Mouse (Mus musculus) ovary, postnatal 10 days (tissue): ENCODE measurements around the gene Nfatc2ip.

Experiments
- DNase-seq: peaks from one replicate; pipeline ENCODE4 v3.0.0; 2022; ENCODE audit warnings: low spot score

The Nfatc2ip gene

GRCm38 (mm10) chr7:126396298-126397119 lies at the start of gene Nfatc2ip:
Gene Nfatc2ip (minus strand): TSS chr7:126396737.
- DNase-seq = peak; percentile 79

DNA sequence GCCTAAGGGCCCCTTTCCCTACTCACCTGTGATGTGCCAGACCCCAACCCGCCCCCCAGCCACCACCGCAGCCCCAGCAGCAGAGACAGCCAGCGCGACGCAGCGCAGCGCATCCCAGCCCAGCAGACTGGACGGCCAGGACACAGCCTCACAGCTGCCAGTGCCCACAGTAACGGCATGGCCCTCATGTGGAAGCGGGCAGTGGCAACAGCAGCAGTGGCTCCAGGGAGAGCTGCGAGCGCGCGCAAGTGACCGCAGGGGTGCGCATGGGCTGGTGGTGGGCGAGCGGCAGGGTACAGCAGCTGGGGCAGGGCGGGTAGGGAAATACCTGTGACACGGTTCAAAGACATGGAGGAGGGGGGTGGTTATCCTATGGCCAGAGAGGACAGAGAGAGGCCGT lies 49.7 kb upstream of the Nfatc2ip start:
- no peak for DNase-seq

DNA sequence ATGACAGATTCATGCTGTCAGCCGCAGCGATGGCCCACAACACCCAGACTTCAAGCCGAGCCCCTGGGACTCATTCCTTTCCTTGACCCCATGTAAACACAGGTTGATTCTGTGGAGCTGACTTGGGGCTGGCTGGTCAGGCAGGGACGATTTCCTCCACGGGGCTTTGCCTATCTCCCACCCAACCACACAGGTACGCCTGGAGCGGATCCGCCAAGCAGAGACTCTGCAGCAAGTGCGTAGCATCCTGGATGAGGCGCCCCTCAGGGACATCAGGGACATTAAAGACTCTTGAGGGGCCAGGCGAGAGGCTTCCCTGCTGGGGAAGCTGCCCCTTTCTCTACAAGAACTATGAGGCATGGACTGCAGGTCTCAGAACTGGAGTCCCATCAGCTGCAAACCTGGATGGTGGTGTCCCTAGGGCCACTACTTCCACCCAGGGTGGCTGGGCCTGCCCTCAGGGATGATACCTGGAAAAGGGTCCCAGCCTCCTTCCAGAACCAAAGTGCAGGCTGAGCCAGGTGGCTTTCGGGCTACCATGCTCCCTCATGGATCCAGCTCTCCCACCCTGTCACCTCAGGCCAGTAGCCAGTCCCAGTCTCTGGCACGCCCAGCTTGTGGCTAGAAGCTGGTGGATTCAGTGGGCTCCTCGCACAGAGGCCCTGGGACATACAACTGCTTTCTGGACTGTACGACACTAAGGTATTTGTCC lies 48.7 kb upstream of the Nfatc2ip start:
- no peak for DNase-seq

- no peak for DNase-seq
These were observed 48.0 kb upstream of the Nfatc2ip start for GRCm38 (mm10) chr7:126444536-126444935.

- DNase-seq = no peak
These were observed 47.5 kb upstream of the Nfatc2ip start for GRCm38 (mm10) chr7:126443997-126444396.

DNA sequence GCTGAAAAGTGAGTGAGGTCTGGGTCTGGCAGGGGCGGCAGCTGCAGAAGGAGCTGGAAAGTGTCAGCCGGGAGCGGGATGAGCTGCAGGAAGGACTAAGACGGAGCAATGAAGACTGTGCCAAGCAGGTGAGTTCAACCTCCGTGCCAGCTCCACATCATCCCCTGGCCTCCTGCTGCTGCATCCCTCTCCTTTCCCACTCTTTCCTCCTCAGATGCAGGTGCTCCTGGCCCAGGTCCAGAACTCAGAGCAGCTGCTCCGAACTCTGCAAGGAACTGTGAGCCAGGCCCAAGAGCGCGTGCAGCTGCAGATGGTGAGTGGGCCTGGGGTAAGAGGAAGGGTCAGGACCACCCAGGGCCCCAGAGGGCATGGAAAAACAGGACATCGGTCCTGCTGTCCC lies 43.6 kb upstream of the Nfatc2ip start:
- no peak for DNase-seq

GRCm38 (mm10) chr7:126436851-126437250 lies 40.3 kb upstream of the Nfatc2ip start:
- DNase-seq = peak; percentile 28

GRCm38 (mm10) chr7:126435801-126436200 lies 39.3 kb upstream of the Nfatc2ip start:
- DNase-seq = no peak

GRCm38 (mm10) chr7:126434726-126435125 lies 38.2 kb upstream of the Nfatc2ip start:
- DNase-seq = no peak

DNA sequence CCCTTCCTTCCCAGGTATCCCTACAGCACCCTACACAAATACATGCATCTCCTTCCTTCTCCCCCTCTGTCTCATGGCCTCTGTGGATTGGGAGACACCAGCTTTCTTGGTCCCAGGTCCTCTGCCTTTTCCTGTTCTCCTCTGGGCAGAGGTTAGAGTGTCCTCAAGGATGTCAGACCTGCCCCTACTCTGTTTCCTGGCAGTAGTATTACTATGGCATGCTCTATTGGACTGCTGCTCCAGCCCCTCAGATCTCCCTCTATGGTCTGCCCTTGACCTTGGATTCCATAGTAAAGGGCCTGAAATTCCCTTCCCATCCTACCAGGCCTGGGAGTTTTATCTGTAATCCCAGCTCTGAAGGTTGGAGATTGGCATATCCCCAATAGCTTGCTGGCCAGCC lies 33.6 kb upstream of the Nfatc2ip start:
- no peak for DNase-seq

DNA sequence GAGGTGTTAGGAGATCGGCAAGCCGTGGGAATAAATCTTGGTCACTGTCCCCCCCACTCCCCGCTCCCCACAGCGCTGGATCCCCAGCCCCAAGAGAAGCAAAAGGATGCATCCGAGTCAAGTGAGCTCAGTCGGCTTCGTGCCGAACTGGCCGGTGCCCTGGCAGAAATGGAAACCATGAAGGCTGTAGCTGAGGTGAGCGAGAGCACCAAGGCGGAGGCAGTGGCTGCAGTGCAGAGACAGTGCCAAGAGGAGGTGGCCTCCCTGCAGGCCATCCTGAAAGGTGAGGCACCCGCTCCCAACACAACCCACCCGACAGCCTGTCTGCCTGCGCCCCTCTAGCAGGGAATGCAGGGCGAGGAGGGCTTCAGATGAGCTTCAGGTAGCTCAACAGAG lies 33.0 kb upstream of the Nfatc2ip start:
- no peak for DNase-seq

- DNase-seq = peak; percentile 99
These were observed 32.3 kb upstream of the Nfatc2ip start, which contains the start of gene Rabep2 for GRCm38 (mm10) chr7:126428631-126429502. Gene Rabep2 (plus strand): TSS chr7:126428759.

GRCm38 (mm10) chr7:126428154-126428553 lies 31.6 kb upstream of the Nfatc2ip start:
- DNase-seq = no peak

DNA sequence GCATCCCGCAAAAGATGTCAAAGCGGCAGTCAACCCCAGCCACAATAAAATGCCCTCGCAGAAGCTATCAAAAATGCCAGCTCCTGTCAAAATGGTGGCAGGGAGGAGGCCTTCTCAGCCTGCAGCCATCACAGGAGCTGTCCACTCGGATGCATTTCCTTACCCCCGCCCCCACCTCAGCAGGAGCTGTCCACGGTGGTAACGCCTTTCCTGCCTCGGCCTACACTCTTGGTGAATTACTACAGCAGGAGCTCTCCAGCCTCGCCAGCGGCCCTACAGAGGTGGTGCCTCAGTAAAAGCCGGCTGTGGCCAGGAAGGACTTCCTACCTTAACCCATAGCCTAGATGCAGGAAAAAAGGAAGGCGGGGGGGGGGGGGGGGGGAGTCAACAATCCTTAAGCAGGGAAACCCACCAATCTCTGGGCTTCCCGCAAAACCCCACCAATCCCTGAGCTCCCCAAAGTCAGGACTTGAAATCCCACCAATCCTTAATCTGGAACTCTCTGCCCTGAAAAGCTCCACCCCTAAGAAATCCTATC lies 30.9 kb upstream of the Nfatc2ip start:
- no peak for DNase-seq

DNA sequence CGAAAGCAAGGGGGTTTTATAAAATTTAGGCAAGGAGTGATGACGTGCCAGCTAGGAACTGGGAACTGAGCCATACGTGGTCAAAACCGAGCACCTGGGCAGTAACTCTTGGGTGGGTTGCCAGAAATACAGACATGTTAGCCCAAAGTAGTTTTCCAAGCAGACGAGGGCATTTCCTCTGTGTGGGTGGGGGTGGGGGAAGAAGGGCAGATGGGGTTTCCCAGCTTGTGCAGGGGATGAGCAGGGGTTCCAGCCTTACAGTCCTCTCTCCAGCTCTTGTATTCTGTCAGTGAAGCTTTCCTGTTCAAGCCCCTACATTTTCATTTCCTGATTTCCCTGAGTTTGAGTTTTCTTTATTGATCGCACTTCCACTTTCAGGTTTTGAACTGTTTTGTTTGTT lies 27.6 kb upstream of the Nfatc2ip start:
- DNase-seq = no peak

- DNase-seq = no peak
These were observed 25.2 kb upstream of the Nfatc2ip start for GRCm38 (mm10) chr7:126421756-126422155.

DNA sequence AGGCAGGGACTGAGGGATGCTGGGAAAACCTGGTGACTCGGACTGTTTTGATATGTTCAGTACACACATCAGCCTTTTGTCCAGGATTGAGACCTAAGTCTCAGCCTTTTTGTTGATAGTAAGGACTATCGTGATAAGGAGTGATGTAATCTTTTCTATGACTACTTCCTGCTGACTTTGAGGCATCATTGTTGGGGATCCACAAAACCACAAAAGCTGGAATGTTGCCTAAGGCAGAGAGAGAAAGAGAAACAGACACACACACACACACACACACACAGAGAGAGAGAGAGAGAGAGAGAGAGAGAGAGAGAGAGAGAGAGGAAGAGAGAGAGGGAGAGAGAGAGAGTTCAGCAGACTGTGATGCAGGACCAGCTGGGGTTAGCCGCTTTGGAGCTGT lies 22.0 kb upstream of the Nfatc2ip start:
- DNase-seq = no peak

DNA sequence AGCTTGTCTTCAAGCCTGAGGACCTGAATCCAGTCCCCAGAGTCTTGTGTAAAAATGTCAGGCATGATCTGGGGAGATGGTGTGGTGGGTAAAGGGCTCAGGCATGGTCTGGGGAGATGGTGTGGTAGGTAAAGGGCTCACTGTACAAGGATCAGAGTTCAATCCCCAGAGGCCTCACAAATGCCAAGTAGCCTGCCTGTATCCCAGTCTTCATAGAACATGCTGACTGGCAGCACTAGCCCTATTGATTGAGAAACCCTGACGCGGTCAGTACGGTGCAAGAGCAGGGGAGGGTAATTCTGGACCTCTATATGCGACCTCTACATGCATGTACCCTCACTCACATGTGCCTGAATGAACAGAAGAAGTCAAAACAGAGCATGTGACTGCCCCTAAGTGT lies 21.1 kb upstream of the Nfatc2ip start:
- no peak for DNase-seq

DNA sequence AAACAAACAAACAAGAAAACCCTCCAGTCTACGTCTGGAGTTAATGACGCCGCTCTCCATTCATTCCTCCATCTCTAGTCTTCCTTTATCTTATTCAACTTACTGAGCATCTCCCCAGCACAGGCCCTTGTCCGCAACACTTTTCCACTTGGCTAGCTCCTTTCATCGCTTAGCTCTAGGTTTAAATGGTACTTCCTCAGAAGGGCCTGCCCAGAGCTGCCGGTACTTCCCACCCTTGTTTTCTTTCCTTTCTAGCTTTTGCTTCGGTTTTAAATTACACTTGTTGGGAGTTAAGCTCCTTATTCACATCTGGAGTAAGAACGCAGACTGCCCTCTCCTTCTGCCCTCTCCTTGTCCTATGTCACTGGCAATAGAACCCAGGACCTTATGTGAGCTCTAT lies 20.5 kb upstream of the Nfatc2ip start:
- DNase-seq = no peak

DNA sequence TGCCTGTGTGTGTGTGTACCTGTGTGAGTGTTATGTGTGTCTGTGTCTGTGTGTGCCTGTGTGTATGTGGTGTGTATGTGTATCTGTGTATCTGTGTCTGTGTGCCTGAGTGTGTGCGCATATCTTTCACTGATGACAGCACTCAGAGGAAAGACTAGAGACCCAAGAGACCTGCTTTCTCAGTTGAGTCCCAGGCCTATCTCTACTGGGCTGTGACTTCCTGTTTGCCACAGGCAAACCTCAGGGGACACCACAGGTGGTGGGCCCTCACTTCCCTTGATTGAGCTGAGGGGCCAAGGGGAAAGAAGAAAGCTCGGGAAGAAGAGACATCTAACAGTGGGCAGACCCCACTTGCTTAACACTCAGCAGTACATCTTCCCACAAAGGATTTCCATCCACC lies 20.1 kb upstream of the Nfatc2ip start:
- no peak for DNase-seq

- DNase-seq = no peak
These were observed 18.2 kb upstream of the Nfatc2ip start, which contains the start of gene Cd19 for GRCm38 (mm10) chr7:126414725-126415124. Gene Cd19 (minus strand): TSS chr7:126414889.

DNA sequence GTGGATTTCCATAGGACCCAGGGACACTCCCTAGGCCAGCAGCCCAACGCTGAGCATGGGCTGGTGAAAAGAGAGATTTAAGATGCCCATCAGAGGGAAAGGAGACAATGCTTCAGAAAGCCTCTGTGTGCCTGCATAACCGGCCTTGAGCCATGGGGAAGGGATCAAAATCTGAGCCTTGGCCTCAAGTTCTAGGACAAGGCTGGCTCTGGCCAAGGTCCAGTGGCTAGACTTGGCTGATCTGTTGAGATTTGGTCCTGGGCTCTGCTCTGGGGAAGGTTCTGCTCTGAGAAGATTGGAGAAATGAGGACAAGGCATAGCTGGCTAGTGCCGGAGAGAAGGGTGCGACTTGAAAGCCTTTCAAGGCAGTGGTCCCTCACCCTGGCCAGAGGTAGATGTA lies 14.5 kb upstream of the Nfatc2ip start:
- DNase-seq = no peak
